Mouse (Mus musculus): Measurements from ENCODE around the gene E2f1. TPM values are rescaled to one million over a fixed set of nuclear protein-coding genes. Genes with fewer than 3 reads are reported as not detected.

E2f1 gene
- 1.9 TPM for polyA plus RNA-seq (2017; shearing (Covaris generic))

GRCm38 (mm10) chr2:154569836-154570286 lies at the start of gene E2f1:
Gene E2f1 (minus strand): TSS chr2:154569892.

GRCm38 (mm10) chr2:154613118-154614115 lies 43.7 kb upstream of the E2f1 start, which contains the start of the genes Zfp341 and 4930519P11Rik:
Gene Zfp341 (plus strand): TSS chr2:154613297.
Gene 4930519P11Rik (minus strand): TSS chr2:154613437.

GRCm38 (mm10) chr2:154603638-154604153 lies 34.0 kb upstream of the E2f1 start, which contains the start of gene Pxmp4:
Gene Pxmp4 (minus strand): TSS chr2:154603708.

GRCm38 (mm10) chr2:154558264-154559039 lies 11.2 kb downstream of the E2f1 start, which contains the start of gene Necab3:
Gene Necab3 (minus strand): TSS chr2:154558890.

GRCm38 (mm10) chr2:154551476-154551875 lies 18.2 kb downstream of the E2f1 start, which contains the start of gene Actl10:
Gene Actl10 (plus strand): TSS chr2:154551776.

GRCm38 (mm10) chr2:154546711-154547110 lies 23.0 kb downstream of the E2f1 start, which contains the start of gene 1700003F12Rik:
Gene 1700003F12Rik (plus strand): TSS chr2:154547085.

Other genes with a start within 250 kb of the E2f1 start
- 17.7 TPM for gene Cdk5rap1, start 196.9 kb downstream of the E2f1 start, polyA plus RNA-seq (2017; shearing (Covaris generic))
- not detected for gene Snta1, start 161.8 kb downstream of the E2f1 start, polyA plus RNA-seq (2017; shearing (Covaris generic))
- gene Cbfa2t2, start 133.4 kb downstream of the E2f1 start, polyA plus RNA-seq (2017; shearing (Covaris generic)), result 11.5 TPM
- gene 1700003F12Rik, start 22.8 kb downstream of the E2f1 start, polyA plus RNA-seq (2017; shearing (Covaris generic)), result not detected
- gene Actl10, start 18.1 kb downstream of the E2f1 start, polyA plus RNA-seq (2017; shearing (Covaris generic)), result not detected
- gene Necab3, start 11.0 kb downstream of the E2f1 start, polyA plus RNA-seq (2017; shearing (Covaris generic)), result 1.1 TPM
- gene Pxmp4, start 33.8 kb upstream of the E2f1 start, polyA plus RNA-seq (2017; shearing (Covaris generic)), result 25.2 TPM
- gene Zfp341, start 43.4 kb upstream of the E2f1 start, polyA plus RNA-seq (2017; shearing (Covaris generic)), result 0.56 TPM
- not detected for gene 4930519P11Rik, start 43.5 kb upstream of the E2f1 start, polyA plus RNA-seq (2017; shearing (Covaris generic))
- 5.4 TPM for gene Chmp4b, start 81.8 kb upstream of the E2f1 start, polyA plus RNA-seq (2017; shearing (Covaris generic))
- not detected for gene Gm14214, start 200.1 kb upstream of the E2f1 start, polyA plus RNA-seq (2017; shearing (Covaris generic))
- gene Raly, start 221.2 kb upstream of the E2f1 start, polyA plus RNA-seq (2017; shearing (Covaris generic)), result 25.4 TPM
- not detected for gene a, start 221.5 kb upstream of the E2f1 start, polyA plus RNA-seq (2017; shearing (Covaris generic))